Mouse (Mus musculus) erythroblast, embryonic 14.5 days (primary cell): ENCODE measurements at regions not wholly inside any gene's neighbourhood (a gene's known extent, or its start where the extent isn't known, plus 50 kb on each side); places are given as distances from the start of the nearest gene placed in this dataset.

Source experiments
- H3K27me3 ChIP-seq: 2 replicates; pipeline ENCODE4 v1.6.1; 2012; ENCODE audit warnings: inconsistent platforms; ENCODE audit not compliant: control insufficient read depth
- H3K36me3 ChIP-seq: 2 replicates; pipeline ENCODE4 v1.6.1; 2012; ENCODE audit warnings: mild to moderate bottlenecking, inconsistent platforms; ENCODE audit not compliant: control insufficient read depth
- H3K4me1 ChIP-seq: 2 replicates; pipeline ENCODE4 v1.6.1; 2012; ENCODE audit warnings: inconsistent platforms; ENCODE audit not compliant: control insufficient read depth
- H3K4me3 ChIP-seq: replicated peaks from 2 replicates; pipeline ENCODE3; 2012; ENCODE audit warnings: moderate library complexity, mild to moderate bottlenecking, inconsistent platforms
- H3K9me3 ChIP-seq: 2 replicates; pipeline ENCODE4 v1.6.1; 2012; ENCODE audit warnings: low read length, inconsistent platforms, mixed read lengths; ENCODE audit not compliant: control insufficient read depth
- GATA1 ChIP-seq: IDR thresholded peaks from 2 replicates; pipeline ENCODE4 v1.6.1; 2012; ENCODE audit warnings: low read length, inconsistent platforms, mixed read lengths
- TAL1 ChIP-seq: IDR thresholded peaks from 3 replicates; pipeline ENCODE4 v1.6.1; 2012; ENCODE audit warnings: low read length, inconsistent platforms, mixed read lengths

DNA sequence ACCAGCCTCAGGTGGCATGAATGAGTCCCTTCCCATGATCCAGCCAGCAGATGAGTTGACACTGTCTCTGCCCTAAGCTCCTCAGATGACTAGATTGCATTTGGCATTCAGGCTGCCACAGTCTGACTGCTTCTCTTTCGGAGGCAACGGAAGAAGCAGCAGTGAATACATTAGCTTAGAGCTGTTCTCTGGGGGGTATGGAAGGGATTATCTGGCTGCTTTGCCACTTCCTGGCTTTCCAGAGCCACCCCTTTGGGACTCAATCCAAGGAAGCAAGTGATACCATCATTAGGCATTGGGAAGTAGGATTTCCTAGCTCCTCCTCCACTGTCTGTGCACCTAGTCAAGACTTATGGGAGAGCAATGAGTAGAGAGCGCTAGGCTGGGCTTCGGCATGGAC is 421.5 kb downstream of the Rps24 start:
- Histone ChIP-seq H3K36me3 (no peaks in the 10 kb centered on the region), H3K27me3 (no peaks in the 10 kb centered on the region), H3K9me3 (no peaks in the 10 kb centered on the region), H3K4me1 (no peaks in the 10 kb centered on the region), H3K4me3 (no peak overlapping the region)
- TF ChIP-seq GATA1 (no peak), TAL1 (no peak)

DNA sequence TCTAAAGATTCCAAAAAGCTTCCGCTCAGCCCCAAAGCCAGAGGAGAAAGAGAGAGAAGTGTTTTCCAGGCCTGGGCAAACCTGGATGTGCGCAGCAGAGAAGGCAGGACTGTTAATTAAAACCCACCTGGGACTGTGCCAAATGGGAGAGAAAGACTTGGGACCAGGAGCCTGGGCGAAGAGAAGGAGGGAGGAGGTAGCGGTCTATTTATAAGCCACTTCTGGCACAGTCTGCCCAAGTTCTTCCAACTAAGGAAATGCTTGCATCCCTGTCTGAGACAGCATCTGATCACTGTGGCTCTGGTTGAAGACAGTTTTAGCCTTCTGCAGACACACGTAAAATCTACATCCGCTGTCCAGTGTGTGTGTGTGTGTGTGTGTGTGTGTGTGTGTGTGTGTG is 424.7 kb downstream of the Rps24 start:
- Histone ChIP-seq H3K9me3 (no peaks in the 10 kb centered on the region), H3K27me3 (no peaks in the 10 kb centered on the region)
- TF ChIP-seq GATA1 (no peak), TAL1 (no peak)

GRCm38 (mm10) chr14:24919056-24919455 is 432.1 kb downstream of the Rps24 start:
- no peaks in the 10 kb centered on the region for H3K9me3 ChIP-seq
- H3K36me3 ChIP-seq = no peaks in the 10 kb centered on the region
- no peaks in the 10 kb centered on the region for H3K27me3 ChIP-seq
- no peak for TF ChIP-seq TAL1
- TF ChIP-seq GATA1 = no peak
- H3K4me3 ChIP-seq = no peak overlapping the region
- no peaks in the 10 kb centered on the region for H3K4me1 ChIP-seq

More for the DNA sequence above, 424.7 kb downstream of the Rps24 start:
- H3K36me3 ChIP-seq = no peaks in the 10 kb centered on the region
- no peak overlapping the region for H3K4me3 ChIP-seq
- H3K4me1 ChIP-seq = no peaks in the 10 kb centered on the region

- Histone ChIP-seq H3K4me1 (no peaks in the 10 kb centered on the region), H3K4me3 (no peak overlapping the region), H3K9me3 (no peaks in the 10 kb centered on the region), H3K36me3 (no peaks in the 10 kb centered on the region), H3K27me3 (no peaks in the 10 kb centered on the region)
- TF ChIP-seq GATA1 (no peak), TAL1 (no peak)
Observed at GRCm38 (mm10) chr14:24922006-24922405, 435.1 kb downstream of the Rps24 start.

- Histone ChIP-seq H3K4me3 (no peak overlapping the region), H3K4me1 (no peaks in the 10 kb centered on the region), H3K36me3 (no peaks in the 10 kb centered on the region), H3K27me3 (no peaks in the 10 kb centered on the region), H3K9me3 (no peaks in the 10 kb centered on the region)
- TF ChIP-seq GATA1 (no peak), TAL1 (no peak)
Observed at GRCm38 (mm10) chr14:24924561-24924960, 437.6 kb downstream of the Rps24 start.

DNA sequence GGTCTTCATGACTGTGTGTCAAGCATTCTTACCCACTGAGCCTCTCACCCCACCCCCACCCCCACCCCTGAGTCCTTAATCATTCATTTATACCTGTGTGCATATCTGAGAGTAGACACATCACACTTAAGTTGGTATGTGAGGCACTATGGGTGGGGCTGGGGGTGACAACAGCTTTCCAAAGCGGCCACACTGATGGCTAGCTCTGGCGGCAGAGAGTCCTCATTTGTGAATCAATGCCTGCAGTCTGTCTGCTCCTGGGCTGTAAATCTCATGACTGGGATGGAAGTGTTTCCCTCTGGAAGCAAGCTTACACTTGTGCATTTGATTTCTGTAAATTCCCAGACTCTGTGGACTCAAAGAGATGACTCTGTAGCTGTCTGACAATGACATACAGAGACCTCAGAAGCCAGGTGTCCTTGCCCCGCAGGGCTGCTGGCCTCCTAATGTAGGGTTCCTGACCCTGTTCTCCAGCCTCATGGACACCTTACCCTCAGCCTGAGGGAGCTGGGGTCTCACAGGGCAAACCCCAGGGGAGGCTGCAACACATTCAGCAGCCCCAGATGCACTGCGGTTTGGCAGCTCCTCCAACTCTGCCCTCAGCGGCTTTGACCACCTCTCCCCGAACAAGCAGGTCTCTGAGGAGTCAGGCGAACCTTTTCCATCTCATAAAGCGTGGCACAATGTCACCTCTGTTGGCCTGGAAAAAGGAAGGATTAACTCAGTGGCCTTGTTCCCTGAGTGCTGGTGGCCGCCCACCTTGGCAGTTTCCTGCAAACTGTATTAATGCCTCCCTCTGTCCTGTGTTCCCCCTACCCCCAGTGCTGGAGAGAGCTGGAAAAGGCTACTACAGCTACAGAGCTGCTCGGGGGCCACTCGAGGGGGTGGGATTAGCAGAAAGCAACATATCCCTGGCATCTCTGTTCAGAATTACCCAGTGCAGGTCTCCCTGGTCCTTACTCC is 439.4 kb downstream of the Rps24 start:
- TF ChIP-seq TAL1 (no peak), GATA1 (no peak)
- no peaks in the 10 kb centered on the region for H3K9me3 ChIP-seq

DNA sequence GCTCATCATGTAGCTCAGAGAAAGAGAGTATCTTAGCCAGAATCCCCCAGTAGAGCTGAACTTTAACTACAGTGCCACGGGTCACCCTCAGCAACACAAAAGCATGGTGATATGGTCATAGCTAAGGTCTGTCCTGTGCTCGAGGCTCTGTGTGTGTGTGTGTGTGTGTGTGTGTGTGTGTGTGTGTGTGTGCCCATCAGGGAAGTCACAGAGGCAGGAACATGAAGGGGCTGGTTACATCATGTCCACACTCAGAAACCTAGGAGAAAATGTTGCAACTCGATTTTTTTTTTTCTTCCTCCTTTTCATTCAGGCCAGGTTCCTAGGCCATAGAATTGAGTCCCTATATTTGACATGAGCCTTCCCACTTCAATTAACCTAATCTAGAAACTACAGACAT is 441.8 kb downstream of the Rps24 start:
- Histone ChIP-seq H3K9me3 (no peaks in the 10 kb centered on the region), H3K4me1 (no peaks in the 10 kb centered on the region), H3K27me3 (no peaks in the 10 kb centered on the region), H3K36me3 (no peaks in the 10 kb centered on the region), H3K4me3 (no peak overlapping the region)
- TF ChIP-seq GATA1 (no peak), TAL1 (no peak)

More for the DNA sequence above, 439.4 kb downstream of the Rps24 start:
- Histone ChIP-seq H3K4me1 (no peaks in the 10 kb centered on the region), H3K27me3 (no peaks in the 10 kb centered on the region), H3K4me3 (no peak overlapping the region), H3K36me3 (no peaks in the 10 kb centered on the region)

DNA sequence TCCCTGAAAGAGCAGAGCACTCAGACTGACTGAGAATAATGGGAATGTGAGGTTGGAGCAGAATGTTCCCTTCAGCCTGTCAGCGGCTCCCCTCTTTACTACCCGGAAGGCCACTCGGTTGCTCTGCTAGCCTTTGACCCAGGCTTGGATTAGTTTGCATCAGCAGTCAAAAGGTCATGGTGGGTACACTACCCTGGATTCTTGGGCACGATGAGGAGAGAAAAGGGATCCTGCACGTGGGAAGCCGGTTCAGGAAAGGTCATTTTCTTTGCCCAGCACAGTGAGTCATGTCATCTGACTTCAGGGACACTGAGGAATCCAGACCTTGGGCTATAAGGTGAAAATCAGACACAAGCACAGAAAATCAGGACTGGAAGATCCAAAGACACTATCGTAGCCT is 443.3 kb downstream of the Rps24 start:
- no peaks in the 10 kb centered on the region for H3K9me3 ChIP-seq
- H3K4me3 ChIP-seq = no peak overlapping the region
- H3K36me3 ChIP-seq = no peaks in the 10 kb centered on the region
- no peaks in the 10 kb centered on the region for H3K27me3 ChIP-seq
- no peaks in the 10 kb centered on the region for H3K4me1 ChIP-seq
- TF ChIP-seq GATA1 = no peak
- no peak for TF ChIP-seq TAL1

DNA sequence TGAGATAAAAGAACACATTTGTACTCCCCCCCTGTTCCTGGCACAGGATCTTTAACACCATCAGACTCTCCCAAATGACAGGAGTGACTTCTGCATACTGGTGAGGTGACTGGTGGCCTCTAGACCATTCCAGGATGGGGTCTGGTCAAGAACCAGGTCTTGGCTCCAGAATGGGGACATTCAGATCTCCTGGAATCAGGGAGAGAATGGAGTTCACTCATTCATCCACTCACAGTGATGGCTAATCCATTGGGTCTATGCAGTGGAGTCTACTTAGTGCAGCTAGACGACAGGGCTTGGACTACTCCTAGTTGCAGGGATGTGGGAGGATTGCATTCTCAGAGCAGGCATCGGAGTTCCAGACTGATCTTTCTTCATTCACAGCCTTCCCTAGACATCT is 451.0 kb downstream of the Rps24 start:
- Histone ChIP-seq H3K4me3 (no peak overlapping the region), H3K27me3 (no peaks in the 10 kb centered on the region)
- TF ChIP-seq GATA1 = no peak
- no peak for TF ChIP-seq TAL1

More for the DNA sequence above, 451.0 kb downstream of the Rps24 start:
- Histone ChIP-seq H3K4me1 (no peaks in the 10 kb centered on the region), H3K36me3 (no peaks in the 10 kb centered on the region), H3K9me3 (no peaks in the 10 kb centered on the region)
